Comparison of ENCODE assay signal across 21 mouse cellular contexts in the genomic region with DNA sequence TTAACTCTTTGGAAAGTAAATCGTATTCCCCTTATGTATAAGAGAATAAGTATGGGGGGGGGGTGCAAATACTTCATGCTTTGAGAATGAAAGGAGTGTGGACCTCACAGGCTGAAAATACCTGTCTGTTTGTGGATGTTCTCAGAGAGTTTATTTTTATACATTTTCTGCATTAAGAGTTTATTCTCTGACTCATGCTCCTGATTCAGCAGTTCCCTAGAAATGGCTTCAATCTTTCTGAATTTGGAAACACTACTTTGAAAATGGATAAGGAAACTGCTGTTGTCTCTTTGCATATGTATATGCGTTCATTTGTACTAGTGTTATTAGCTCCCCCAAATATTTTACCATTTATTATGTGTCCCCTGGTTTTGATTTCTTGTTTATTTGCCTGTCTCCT.
"Had no signal": no experiment of that assay in that cellular context is flagged by ENCODE, and none has a peak within 500 bp of the region (broad histone marks: within the 10 kb centered on the region; RNA-seq: fewer than 3 reads in every experiment).

No protein-coding gene starts in this region.

- ATAC-seq: forebrain, embryonic 13.5 days; forebrain, embryonic 14.5 days; forebrain, embryonic 15.5 days; forebrain, embryonic 16.5 days; forebrain, postnatal 0 days had no signal

- DNase-seq: cerebellum, adult 8-10 months; cerebellum, adult 9-10 months; cerebellum, adult 9-11 months; cerebellum, postnatal 10 days; cerebellum, postnatal 14 days; cerebellum, postnatal 25 days; cerebellum, postnatal 36 days; embryo, embryonic 11 days; forebrain, postnatal 0 days; gastrocnemius, adult 2 months; gastrocnemius, postnatal 10 days; gastrocnemius, postnatal 14 days; gastrocnemius, postnatal 25 days; gastrocnemius, postnatal 36 days; heart, adult 11 months; heart, adult 18-20 months; heart, adult 2 months had no signal
